Mouse (Mus musculus) NIH3T3 (cell line): ENCODE data around the gene Nanp.
A peak's percentile ranks its signal among the peaks of the same experiment; 100 is the strongest.

Experiments
- DNase-seq: peaks from one replicate; pipeline ENCODE4 v3.0.0-alpha.2; 2012; ENCODE audit warnings: low read depth

Gene Nanp

GRCm38 (mm10) chr2:150997618-150998017 is 41.6 kb downstream of the Nanp start:
- no peak for DNase-seq

DNA sequence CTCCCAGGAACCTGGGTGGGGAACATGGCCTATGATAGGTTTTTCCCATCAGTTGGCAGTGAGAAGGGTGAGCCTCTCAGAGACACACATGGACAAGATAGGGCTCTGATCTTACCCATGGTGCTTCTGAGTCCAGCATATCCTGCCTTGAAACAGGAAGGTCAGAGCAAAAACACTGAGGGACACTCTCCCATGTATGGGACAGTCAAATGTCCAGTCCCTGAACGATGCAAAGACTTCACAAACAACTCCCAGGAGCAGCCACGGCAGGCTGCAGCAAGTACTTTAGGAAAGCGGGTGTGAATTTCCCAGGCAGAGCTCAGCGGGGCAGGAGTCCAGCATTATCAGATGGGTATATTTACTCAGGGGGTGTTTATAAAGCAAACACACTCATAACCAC is 43.9 kb downstream of the Nanp start:
- no peak for DNase-seq

GRCm38 (mm10) chr2:150991050-150991449 is 48.1 kb downstream of the Nanp start:
- DNase-seq = no peak

GRCm38 (mm10) chr2:150990506-150990905 is 48.7 kb downstream of the Nanp start:
- DNase-seq = peak; percentile 22

DNA sequence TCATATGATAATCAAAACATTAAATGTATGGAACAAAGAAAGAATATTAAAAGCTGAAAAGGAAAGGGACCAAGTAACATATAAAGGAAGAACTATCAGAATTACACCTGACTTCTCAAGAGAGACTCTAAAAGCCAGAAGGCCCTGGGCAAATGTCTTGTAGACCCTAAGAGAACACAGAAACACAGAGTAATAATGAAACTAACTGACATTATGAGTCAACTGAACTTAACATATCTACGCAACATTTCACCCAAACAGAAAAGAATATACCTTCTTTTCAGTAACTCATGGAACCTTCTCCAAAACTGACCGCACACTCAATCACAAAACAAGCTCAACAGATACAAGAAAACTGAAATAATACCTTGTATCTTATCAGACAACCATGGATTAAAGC is 53.8 kb downstream of the Nanp start:
- no peak for DNase-seq

DNA sequence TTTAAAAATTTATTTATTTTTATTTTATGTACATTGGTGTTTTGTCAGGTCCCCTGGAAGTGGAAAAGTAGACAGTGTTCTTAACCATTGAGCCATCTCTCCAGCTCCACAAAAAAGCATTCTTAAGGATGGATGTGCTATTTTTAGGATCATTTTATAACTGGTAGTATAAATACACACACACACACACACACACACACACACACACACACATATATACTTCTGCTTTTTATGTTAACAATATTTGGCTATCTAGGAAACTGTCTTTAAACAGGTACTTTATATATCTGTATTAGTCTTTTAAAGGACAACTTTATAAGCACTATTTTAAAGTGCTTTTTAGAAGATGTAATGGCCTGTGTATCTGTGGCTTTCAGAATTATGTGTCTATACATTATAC is 57.1 kb downstream of the Nanp start:
- no peak for DNase-seq

DNA sequence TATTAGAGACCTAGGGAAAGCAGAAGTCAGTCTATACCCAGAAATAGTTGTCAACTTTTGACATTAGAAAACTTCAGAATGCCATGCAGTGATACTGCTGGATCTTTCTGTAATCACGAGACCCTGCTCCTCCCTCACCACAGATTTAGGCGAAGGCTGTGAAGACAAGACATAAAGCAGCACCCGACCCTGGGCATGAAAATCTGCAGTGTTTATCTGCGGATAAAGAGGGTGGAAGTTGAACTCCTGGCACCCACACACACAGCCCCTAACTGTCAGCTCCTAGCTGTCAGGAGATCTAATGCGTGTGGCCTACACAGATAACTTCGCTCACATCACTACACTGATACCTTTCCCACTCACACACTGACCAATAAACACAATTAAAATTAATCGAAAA is 57.7 kb downstream of the Nanp start:
- no peak for DNase-seq

GRCm38 (mm10) chr2:150979861-150980620 is 59.2 kb downstream of the Nanp start:
- no peak for DNase-seq
